Mouse (Mus musculus) hindbrain, embryonic 11.5 days (tissue): ENCODE measurements at regions not wholly inside any gene's neighbourhood (a gene's known extent, or its start where the extent isn't known, plus 50 kb on each side); places are given as distances from the start of the nearest gene placed in this dataset.

Source experiments
- ATAC-seq: fragments of 200-750 bp; cut with Nextera tagmentation; 2 replicates; pipeline ENCODE4 v1.8.0; 2017; ENCODE audit warnings: mild to moderate bottlenecking, moderate TSS enrichment, moderate library complexity; ENCODE audit not compliant: low FRiP score
- DNase-seq: peaks from one replicate; pipeline ENCODE4 v3.0.0-alpha.2; 2015; ENCODE audit warnings: low spot score
- H3K27ac ChIP-seq: fragments of 300-500 bp; sonication (generic); 2 replicates; pipeline ENCODE4 v1.5.1; 2014; ENCODE audit warnings: mild to moderate bottlenecking, low read depth, low read length
- H3K27me3 ChIP-seq: fragments of 300-500 bp; sonication (generic); 2 replicates; pipeline ENCODE4 v1.6.1; 2014; ENCODE audit warnings: mild to moderate bottlenecking, low read length, moderate library complexity, mixed read lengths; ENCODE audit not compliant: control insufficient read depth, insufficient read depth
- H3K36me3 ChIP-seq: fragments of 300-500 bp; sonication (generic); 2 replicates; pipeline ENCODE4 v1.6.1; 2014; ENCODE audit warnings: mild to moderate bottlenecking, low read length, moderate library complexity, mixed read lengths; ENCODE audit not compliant: control insufficient read depth, insufficient read depth
- H3K4me1 ChIP-seq: fragments of 300-500 bp; sonication (generic); replicated peaks from 2 replicates; pipeline ENCODE4 v1.6.1; 2014; ENCODE audit warnings: low read length, mixed read lengths; ENCODE audit not compliant: control insufficient read depth, insufficient read depth
- H3K4me2 ChIP-seq: fragments of 300-500 bp; sonication (generic); replicated peaks from 2 replicates; pipeline ENCODE4 v1.6.1; 2014; ENCODE audit warnings: mild to moderate bottlenecking, low read depth, low read length
- H3K4me3 ChIP-seq: fragments of 300-500 bp; sonication (generic); 2 replicates; pipeline ENCODE4 v1.5.1; 2014; ENCODE audit warnings: low read depth, low read length
- H3K9ac ChIP-seq: fragments of 300-500 bp; sonication (generic); 2 replicates; pipeline ENCODE4 v1.6.1; 2014; ENCODE audit warnings: low read depth, low read length
- H3K9me3 ChIP-seq: fragments of 300-500 bp; sonication (generic); 2 replicates; pipeline ENCODE4 v1.6.1; 2016; ENCODE audit warnings: low read length; ENCODE audit not compliant: control insufficient read depth
- WGBS: fragments of 180-500 bp; shearing (Covaris S2); extraction: QIAGEN DNeasy Blood & Tissue Kit; methylation state at CpG from one replicate; pipeline ENCODE4 v1.1.7; 2014; 5-methylcytosine and 5-hydroxymethylcytosine counted together

GRCm38 (mm10) chr1:71923731-71924130 lies 270.7 kb upstream of the Fn1 start:
- no peak for DNase-seq
- H3K27me3 ChIP-seq = no peaks in the 10 kb centered on the region
- H3K9ac ChIP-seq = no peak overlapping the region
- WGBS = 48% methylated on average over 3 of the region's 3 CpGs
- no peak for ATAC-seq
- H3K9me3 ChIP-seq = no peaks in the 10 kb centered on the region
- no peak overlapping the region for H3K27ac ChIP-seq
- no peak overlapping the region for H3K4me2 ChIP-seq
- H3K36me3 ChIP-seq = no peaks in the 10 kb centered on the region
- H3K4me3 ChIP-seq = no peak overlapping the region
- no peaks in the 10 kb centered on the region for H3K4me1 ChIP-seq

GRCm38 (mm10) chr1:71921456-71921855 lies 268.5 kb upstream of the Fn1 start:
- ATAC-seq (no peak), DNase-seq (no peak)
- Histone ChIP-seq H3K9ac (no peak overlapping the region), H3K4me3 (no peak overlapping the region), H3K9me3 (no peaks in the 10 kb centered on the region), H3K4me2 (no peak overlapping the region), H3K36me3 (no peaks in the 10 kb centered on the region), H3K27me3 (no peaks in the 10 kb centered on the region), H3K4me1 (no peaks in the 10 kb centered on the region), H3K27ac (no peak overlapping the region)
- 93% methylated on average over 2 of the region's 2 CpGs for WGBS

DNA sequence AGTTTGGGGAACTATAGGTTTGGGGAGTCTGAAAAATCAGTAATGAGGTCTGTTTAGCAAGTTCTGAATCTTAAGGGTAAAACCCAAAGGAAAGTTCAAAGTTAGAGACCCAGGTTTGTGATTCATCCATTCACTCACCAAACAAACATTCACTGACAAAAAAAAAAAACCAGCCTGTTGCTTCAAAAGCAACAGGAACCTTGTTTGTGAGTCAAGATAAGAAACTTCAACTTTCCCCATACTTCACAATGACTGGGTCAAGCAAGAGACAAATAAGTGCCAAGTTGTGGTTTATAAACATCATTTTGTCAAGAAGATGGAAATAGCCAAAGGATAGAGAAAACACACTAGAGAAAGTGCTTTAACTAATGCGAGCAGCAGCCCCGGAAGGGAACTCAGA lies 266.9 kb upstream of the Fn1 start:
- no peaks in the 10 kb centered on the region for H3K27me3 ChIP-seq
- no peak overlapping the region for H3K9ac ChIP-seq
- no peak overlapping the region for H3K27ac ChIP-seq
- H3K9me3 ChIP-seq = no peaks in the 10 kb centered on the region
- H3K36me3 ChIP-seq = no peaks in the 10 kb centered on the region
- DNase-seq (no peak), ATAC-seq (no peak)
- H3K4me1 ChIP-seq = no peaks in the 10 kb centered on the region
- H3K4me2 ChIP-seq = no peak overlapping the region
- H3K4me3 ChIP-seq = no peak overlapping the region
- WGBS = 87% methylated on average over 2 of the region's 2 CpGs

DNA sequence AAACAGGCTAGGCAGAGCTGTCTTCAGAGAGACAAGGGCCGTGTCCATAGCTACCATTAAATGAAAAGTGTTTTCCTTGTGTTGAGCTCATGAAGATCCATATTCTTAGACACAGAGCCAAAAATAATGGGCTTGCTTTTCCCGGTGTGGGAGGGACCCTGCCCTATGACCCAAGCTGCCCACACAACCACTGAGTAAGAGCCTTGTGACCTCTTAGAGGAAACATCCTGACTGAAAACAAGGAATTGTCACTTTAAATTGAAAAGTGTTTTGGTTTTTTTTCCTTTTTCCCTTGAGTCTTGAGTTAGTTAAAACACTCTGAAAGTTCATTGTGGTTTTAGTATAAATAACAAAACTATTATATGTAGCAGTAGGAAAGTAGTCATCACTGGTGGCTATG lies 264.0 kb upstream of the Fn1 start:
- no peaks in the 10 kb centered on the region for H3K36me3 ChIP-seq
- 52% methylated on average over 2 of the region's 2 CpGs for WGBS
- H3K4me3 ChIP-seq = no peak overlapping the region
- no peak overlapping the region for H3K9ac ChIP-seq
- H3K4me1 ChIP-seq = no peaks in the 10 kb centered on the region
- H3K27ac ChIP-seq = no peak overlapping the region
- no peaks in the 10 kb centered on the region for H3K27me3 ChIP-seq
- ATAC-seq (no peak), DNase-seq (no peak)
- no peak overlapping the region for H3K4me2 ChIP-seq
- H3K9me3 ChIP-seq = no peaks in the 10 kb centered on the region

DNA sequence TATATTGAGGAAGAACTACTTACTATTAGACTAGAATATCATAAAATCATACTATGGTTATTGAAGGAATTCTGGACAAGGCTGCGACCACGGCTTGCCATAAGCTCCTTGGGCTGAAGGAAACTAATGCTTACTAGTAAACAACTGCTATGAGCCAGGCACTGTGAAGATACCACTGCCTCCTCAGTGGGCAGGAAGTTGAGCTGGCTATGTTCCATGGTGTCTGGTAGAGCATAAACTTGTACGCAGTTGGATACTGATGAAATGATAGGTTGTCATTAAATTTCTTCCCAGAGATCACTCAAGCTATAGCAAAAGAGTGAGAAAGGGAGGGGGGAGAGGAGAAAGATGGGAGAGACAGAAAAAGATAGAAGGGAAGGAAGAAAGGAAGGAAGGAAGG lies 261.4 kb upstream of the Fn1 start:
- H3K9me3 ChIP-seq = no peaks in the 10 kb centered on the region
- no peaks in the 10 kb centered on the region for H3K36me3 ChIP-seq
- WGBS = 92% methylated on average over 3 of the region's 3 CpGs
- DNase-seq (no peak), ATAC-seq (no peak)
- H3K27ac ChIP-seq = no peak overlapping the region
- no peak overlapping the region for H3K4me3 ChIP-seq
- H3K4me1 ChIP-seq = no peaks in the 10 kb centered on the region
- H3K9ac ChIP-seq = no peak overlapping the region
- H3K27me3 ChIP-seq = no peaks in the 10 kb centered on the region
- no peak overlapping the region for H3K4me2 ChIP-seq

DNA sequence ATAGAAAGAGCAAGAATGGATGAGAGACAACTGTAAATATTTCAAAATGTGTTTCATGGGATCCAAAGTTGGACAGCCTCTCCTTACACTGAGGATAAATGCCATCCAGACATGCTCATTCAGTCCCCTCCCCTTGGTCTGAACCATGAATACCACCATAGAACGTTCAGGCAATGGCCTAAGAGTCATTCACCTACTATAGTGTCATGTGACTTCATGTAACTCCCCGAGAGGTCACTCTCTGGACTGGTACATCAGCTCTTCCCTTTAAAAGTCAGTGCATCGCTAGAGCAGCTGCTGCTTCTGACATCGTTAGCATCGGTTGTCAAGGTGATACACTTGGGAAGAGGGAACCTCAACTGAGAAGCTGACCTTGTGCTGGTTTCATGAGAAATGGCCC lies 260.2 kb upstream of the Fn1 start:
- WGBS = 65% methylated on average over 5 of the region's 5 CpGs
- Histone ChIP-seq H3K36me3 (no peaks in the 10 kb centered on the region), H3K4me3 (no peak overlapping the region), H3K27ac (no peak overlapping the region), H3K9ac (no peak overlapping the region), H3K4me1 (no peaks in the 10 kb centered on the region), H3K9me3 (no peaks in the 10 kb centered on the region), H3K27me3 (no peaks in the 10 kb centered on the region), H3K4me2 (no peak overlapping the region)
- ATAC-seq (no peak), DNase-seq (no peak)

DNA sequence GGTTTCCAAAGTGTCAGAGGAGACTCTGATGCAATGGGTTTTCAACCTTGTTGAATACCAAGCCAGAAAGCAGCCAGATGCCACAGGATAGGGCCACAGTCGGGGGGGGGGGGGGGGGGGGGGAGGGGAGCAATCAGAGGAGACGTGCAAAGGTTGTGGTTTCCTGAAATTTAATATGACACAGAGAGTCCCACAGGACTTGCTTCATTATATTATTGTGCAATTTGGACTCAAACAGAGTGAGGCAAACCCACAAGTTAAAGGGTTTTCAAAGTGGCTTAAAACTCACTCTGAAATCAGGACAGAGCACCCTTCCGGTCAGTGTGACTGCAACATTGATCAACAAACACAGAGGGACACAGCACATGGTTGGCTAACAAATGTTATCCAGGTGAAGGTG lies 259.4 kb upstream of the Fn1 start:
- no peak for ATAC-seq
- no peak for DNase-seq

GRCm38 (mm10) chr1:71910125-71910524 lies 257.1 kb upstream of the Fn1 start:
- H3K36me3 ChIP-seq = no peaks in the 10 kb centered on the region
- H3K27me3 ChIP-seq = no peaks in the 10 kb centered on the region
- H3K4me2 ChIP-seq = no peak overlapping the region
- 92% methylated on average over 1 of the region's 1 CpGs for WGBS
- ATAC-seq = no peak
- no peak overlapping the region for H3K4me3 ChIP-seq
- H3K27ac ChIP-seq = no peak overlapping the region
- no peak overlapping the region for H3K9ac ChIP-seq
- no peaks in the 10 kb centered on the region for H3K4me1 ChIP-seq
- no peak for DNase-seq
- no peaks in the 10 kb centered on the region for H3K9me3 ChIP-seq

More for the DNA sequence above, 259.4 kb upstream of the Fn1 start:
- no peaks in the 10 kb centered on the region for H3K27me3 ChIP-seq
- H3K4me2 ChIP-seq = no peak overlapping the region
- no peaks in the 10 kb centered on the region for H3K4me1 ChIP-seq
- H3K4me3 ChIP-seq = no peak overlapping the region
- 59% methylated on average over 2 of the region's 3 CpGs for WGBS
- H3K27ac ChIP-seq = no peak overlapping the region
- no peak overlapping the region for H3K9ac ChIP-seq
- H3K36me3 ChIP-seq = no peaks in the 10 kb centered on the region
- H3K9me3 ChIP-seq = no peaks in the 10 kb centered on the region

GRCm38 (mm10) chr1:71909508-71910124 lies 256.6 kb upstream of the Fn1 start:
- no peaks in the 10 kb centered on the region for H3K27me3 ChIP-seq
- no peaks in the 10 kb centered on the region for H3K4me1 ChIP-seq
- 71% methylated on average over 11 of the region's 11 CpGs for WGBS
- no peaks in the 10 kb centered on the region for H3K36me3 ChIP-seq
- no peak overlapping the region for H3K4me2 ChIP-seq
- H3K4me3 ChIP-seq = no peak overlapping the region
- DNase-seq = no peak
- no peak overlapping the region for H3K27ac ChIP-seq
- no peak overlapping the region for H3K9ac ChIP-seq
- no peak for ATAC-seq
- no peaks in the 10 kb centered on the region for H3K9me3 ChIP-seq
